Mouse (Mus musculus): ENCODE data around the gene Rell1.
A peak's percentile ranks its signal among the peaks of the same experiment; 100 is the strongest.
"Not testable (repeated sequence)": the region's sequence is repeated elsewhere in the genome, so short reads cannot be mapped to it uniquely, and the experiment has no call there.

Gene Rell1

GRCm38 (mm10) chr5:63951421-63951911, 17.2 kb downstream of the Rell1 start:
- peak; percentile 64 to 65 for DNase-seq

GRCm38 (mm10) chr5:63949195-63949594, 19.5 kb downstream of the Rell1 start:
- DNase-seq, result no peak

- no peak for DNase-seq
Measured at GRCm38 (mm10) chr5:63947526-63947925, 21.2 kb downstream of the Rell1 start.

GRCm38 (mm10) chr5:63943291-63943690, 25.4 kb downstream of the Rell1 start:
- DNase-seq, result no peak

- DNase-seq, result no peak
Measured at GRCm38 (mm10) chr5:63941891-63942290, 26.8 kb downstream of the Rell1 start.

- DNase-seq, result no peak
Measured at GRCm38 (mm10) chr5:63938575-63938974, 30.1 kb downstream of the Rell1 start.

- peak; percentile 62 to 72 for DNase-seq
Measured at GRCm38 (mm10) chr5:63936740-63937139, 32.0 kb downstream of the Rell1 start.

GRCm38 (mm10) chr5:63935581-63935980, 33.1 kb downstream of the Rell1 start:
- DNase-seq, result no peak

GRCm38 (mm10) chr5:63932829-63933228, 35.9 kb downstream of the Rell1 start:
- no peak for DNase-seq

- DNase-seq, result no peak
Measured at GRCm38 (mm10) chr5:63930824-63931358, 37.8 kb downstream of the Rell1 start.

GRCm38 (mm10) chr5:63925035-63925628, 43.6 kb downstream of the Rell1 start:
- no peak for DNase-seq

GRCm38 (mm10) chr5:63923305-63924025, 45.2 kb downstream of the Rell1 start:
- DNase-seq, result no peak

- DNase-seq, result no peak
Measured at GRCm38 (mm10) chr5:63918201-63918600, 50.5 kb downstream of the Rell1 start.

- DNase-seq, result peak in 1 of 2 experiments; percentile 51
Measured at GRCm38 (mm10) chr5:63916457-63917139, 52.1 kb downstream of the Rell1 start.

- no peak for DNase-seq
Measured at GRCm38 (mm10) chr5:63914896-63915295, 53.8 kb downstream of the Rell1 start.

- DNase-seq, result no peak
Measured at GRCm38 (mm10) chr5:63910171-63910960, 58.3 kb downstream of the Rell1 start.

- no peak for DNase-seq
Measured at GRCm38 (mm10) chr5:63907513-63907912, 61.2 kb downstream of the Rell1 start.

- peak; percentile 80 to 90 for DNase-seq
Measured at GRCm38 (mm10) chr5:63906149-63907093, 62.3 kb downstream of the Rell1 start.

GRCm38 (mm10) chr5:63903329-63903728, 65.4 kb downstream of the Rell1 start:
- no peak for DNase-seq

GRCm38 (mm10) chr5:63897820-63898110, 70.9 kb downstream of the Rell1 start:
- DNase-seq, result no peak

GRCm38 (mm10) chr5:63897001-63897819, 71.5 kb downstream of the Rell1 start:
- not testable (repeated sequence) for DNase-seq

All from cerebellum, adult 18-20 months (tissue).